Mouse (Mus musculus): ENCODE results near the gene Fam71e2. TPM values are rescaled to one million over a fixed set of nuclear protein-coding genes. Genes with fewer than 3 reads are reported as not detected.

Gene Fam71e2
- polyA plus RNA-seq, 1 experiment = not detected

- peaks cover 19% of the 10 kb centered on the region for H3K4me1 ChIP-seq (ENCODE audit: control insufficient read depth, insufficient read depth, low read length)
These were observed 58.5 kb downstream of the Fam71e2 start for GRCm38 (mm10) chr7:4712594-4712993.

GRCm38 (mm10) chr7:4705098-4705497, 66.0 kb downstream of the Fam71e2 start:
- H3K27ac ChIP-seq (ENCODE audit: insufficient read depth, low read depth, low read length) = no peak overlapping the region
- no peaks in the 10 kb centered on the region for H3K4me1 ChIP-seq (ENCODE audit: control insufficient read depth, insufficient read depth, low read length)
- TF ChIP-seq CTCF (IDR thresholded peaks at IDR 0.05; ENCODE audit: low read depth, low read length) (peak; percentile 73; the same call in 1 of the 2 replicates), POLR2A (IDR thresholded peaks at IDR 0.05; ENCODE audit: borderline replicate concordance, low read depth, low read length) (no peak)
- no peak overlapping the region for H3K4me3 ChIP-seq (ENCODE audit: insufficient read depth, low read length)

More at GRCm38 (mm10) chr7:4712594-4712993, 58.5 kb downstream of the Fam71e2 start:
- Histone ChIP-seq H3K27ac (ENCODE audit: insufficient read depth, low read depth, low read length) (no peak overlapping the region), H3K4me3 (ENCODE audit: insufficient read depth, low read length) (no peak overlapping the region)
- TF ChIP-seq POLR2A (IDR thresholded peaks at IDR 0.05; ENCODE audit: borderline replicate concordance, low read depth, low read length) (no peak), CTCF (IDR thresholded peaks at IDR 0.05; ENCODE audit: low read depth, low read length) (no peak)

Other genes with a start within 250 kb of the Fam71e2 start
- 12.3 and 19.9 TPM in 2 replicates for gene Tnni3, start 247.1 kb downstream of the Fam71e2 start, polyA plus RNA-seq (2012; ENCODE audit: insufficient read depth, insufficient read length, missing spikeins)
- 8.2 and 8.9 TPM in 2 replicates for gene Dnaaf3, start 238.8 kb downstream of the Fam71e2 start, polyA plus RNA-seq (2012; ENCODE audit: insufficient read depth, insufficient read length, missing spikeins)
- not detected in 2 replicates for gene Syt5, start 223.8 kb downstream of the Fam71e2 start, polyA plus RNA-seq (2012; ENCODE audit: insufficient read depth, insufficient read length, missing spikeins)
- gene Ptprh, start 167.3 kb downstream of the Fam71e2 start, polyA plus RNA-seq (2012; ENCODE audit: insufficient read depth, insufficient read length, missing spikeins) = not detected in 2 replicates
- 10.9 and 14.8 TPM in 2 replicates for gene Tmem86b, start 139.9 kb downstream of the Fam71e2 start, polyA plus RNA-seq (2012; ENCODE audit: insufficient read depth, insufficient read length, missing spikeins)
- 84.8 and 90.0 TPM in 2 replicates for gene Ppp6r1, start 112.3 kb downstream of the Fam71e2 start, polyA plus RNA-seq (2012; ENCODE audit: insufficient read depth, insufficient read length, missing spikeins)
- gene Hspbp1, start 86.2 kb downstream of the Fam71e2 start, polyA plus RNA-seq (2012; ENCODE audit: insufficient read depth, insufficient read length, missing spikeins) = 24.7 and 26.7 TPM in 2 replicates
- 0.64 TPM in 1 of 2 replicates, not detected in the other for gene Brsk1, start 80.7 kb downstream of the Fam71e2 start, polyA plus RNA-seq (2012; ENCODE audit: insufficient read depth, insufficient read length, missing spikeins)
- gene Tmem150b, start 46.1 kb downstream of the Fam71e2 start, polyA plus RNA-seq (2012; ENCODE audit: insufficient read depth, insufficient read length, missing spikeins) = 33.6 and 36.4 TPM in 2 replicates
- gene Kmt5c, start 31.2 kb downstream of the Fam71e2 start, polyA plus RNA-seq (2012; ENCODE audit: insufficient read depth, insufficient read length, missing spikeins) = 109 and 120 TPM in 2 replicates
- gene Cox6b2, start 18.2 kb downstream of the Fam71e2 start, polyA plus RNA-seq (2012; ENCODE audit: insufficient read depth, insufficient read length, missing spikeins) = 8.0 and 8.1 TPM in 2 replicates
- gene Il11, start 11.6 kb upstream of the Fam71e2 start, polyA plus RNA-seq (2012; ENCODE audit: insufficient read depth, insufficient read length, missing spikeins) = not detected in 2 replicates
- gene Tmem190, start 11.6 kb upstream of the Fam71e2 start, polyA plus RNA-seq (2012; ENCODE audit: insufficient read depth, insufficient read length, missing spikeins) = not detected in 2 replicates
- 2.1 and 3.6 TPM in 2 replicates for gene Tmem238, start 18.4 kb upstream of the Fam71e2 start, polyA plus RNA-seq (2012; ENCODE audit: insufficient read depth, insufficient read length, missing spikeins)
- gene Rpl28, start 21.6 kb upstream of the Fam71e2 start, polyA plus RNA-seq (2012; ENCODE audit: insufficient read depth, insufficient read length, missing spikeins) = 636 and 681 TPM in 2 replicates
- gene Ube2s, start 41.3 kb upstream of the Fam71e2 start, polyA plus RNA-seq (2012; ENCODE audit: insufficient read depth, insufficient read length, missing spikeins) = 109 and 131 TPM in 2 replicates
- not detected in 2 replicates for gene Shisa7, start 73.4 kb upstream of the Fam71e2 start, polyA plus RNA-seq (2012; ENCODE audit: insufficient read depth, insufficient read length, missing spikeins)
- 20.4 and 21.2 TPM in 2 replicates for gene Isoc2b, start 99.0 kb upstream of the Fam71e2 start, polyA plus RNA-seq (2012; ENCODE audit: insufficient read depth, insufficient read length, missing spikeins)
- 15.5 and 16.4 TPM in 2 replicates for gene Isoc2a, start 105.9 kb upstream of the Fam71e2 start, polyA plus RNA-seq (2012; ENCODE audit: insufficient read depth, insufficient read length, missing spikeins)
- gene Gm36210, start 135.2 kb upstream of the Fam71e2 start, polyA plus RNA-seq (2012; ENCODE audit: insufficient read depth, insufficient read length, missing spikeins) = not detected in 2 replicates
- 7.1 and 8.7 TPM in 2 replicates for gene Zfp628, start 143.9 kb upstream of the Fam71e2 start, polyA plus RNA-seq (2012; ENCODE audit: insufficient read depth, insufficient read length, missing spikeins)
- gene Nat14, start 150.7 kb upstream of the Fam71e2 start, polyA plus RNA-seq (2012; ENCODE audit: insufficient read depth, insufficient read length, missing spikeins) = 0.78 and 1.6 TPM in 2 replicates
- 0.24 TPM in 1 of 2 replicates, not detected in the other for gene Ssc5d, start 154.5 kb upstream of the Fam71e2 start, polyA plus RNA-seq (2012; ENCODE audit: insufficient read depth, insufficient read length, missing spikeins)
- gene Sbk2, start 193.1 kb upstream of the Fam71e2 start, polyA plus RNA-seq (2012; ENCODE audit: insufficient read depth, insufficient read length, missing spikeins) = 0.58 TPM in 1 of 2 replicates, not detected in the other
- not detected in 2 replicates for gene Sbk3, start 199.9 kb upstream of the Fam71e2 start, polyA plus RNA-seq (2012; ENCODE audit: insufficient read depth, insufficient read length, missing spikeins)
- gene Zfp579, start 224.9 kb upstream of the Fam71e2 start, polyA plus RNA-seq (2012; ENCODE audit: insufficient read depth, insufficient read length, missing spikeins) = 33.6 and 34.6 TPM in 2 replicates
- 32.9 and 36.4 TPM in 2 replicates for gene Zfp524, start 243.1 kb upstream of the Fam71e2 start, polyA plus RNA-seq (2012; ENCODE audit: insufficient read depth, insufficient read length, missing spikeins)
- gene Fiz1, start 243.4 kb upstream of the Fam71e2 start, polyA plus RNA-seq (2012; ENCODE audit: insufficient read depth, insufficient read length, missing spikeins) = 20.5 and 23.6 TPM in 2 replicates
- not detected in 2 replicates for gene Gm44973, start 244.2 kb upstream of the Fam71e2 start, polyA plus RNA-seq (2012; ENCODE audit: insufficient read depth, insufficient read length, missing spikeins)
- gene Zfp865, start 249.1 kb upstream of the Fam71e2 start, polyA plus RNA-seq (2012; ENCODE audit: insufficient read depth, insufficient read length, missing spikeins) = 19.8 and 30.1 TPM in 2 replicates
- gene Ccdc106, start 249.3 kb upstream of the Fam71e2 start, polyA plus RNA-seq (2012; ENCODE audit: insufficient read depth, insufficient read length, missing spikeins) = 0.43 and 0.61 TPM in 2 replicates

Data from bone marrow macrophage, adult 2 months (primary cell).